Comparison of ENCODE assay signal across 2 mouse cellular contexts in genomic region chr10:128895437-128895836, GRCm38 (mm10).
TF ChIP-seq lines count a peak whose summit lies in the region.

No protein-coding gene starts in this region.

TF ChIP-seq in C2C12, 6 proteins besides CTCF, POLR2A, EP300 and RAD21 (continued from another document):
- TF ChIP-seq MYOG (IDR thresholded peaks at IDR 0.05; ENCODE audit: control insufficient read depth, extremely low read depth, insufficient read length) (no peak), MYOD1 (IDR thresholded peaks at IDR 0.05; ENCODE audit: control insufficient read depth, insufficient read length, low read depth) (no peak), MAX (IDR thresholded peaks at IDR 0.05) (no peak), USF1 (IDR thresholded peaks at IDR 0.05; ENCODE audit: low read depth) (no peak), FOSL1 (IDR thresholded peaks at IDR 0.05; ENCODE audit: insufficient read depth, low read length, poor library complexity, severe bottlenecking) (no peak)
TF ChIP-seq in C2C12: peak in this region for 0.

TF ChIP-seq in myocyte, 11 proteins besides CTCF, POLR2A, EP300 and RAD21:
- no peak for TF ChIP-seq POLR2AphosphoS2 (IDR thresholded peaks at IDR 0.05; ENCODE audit: insufficient read length, low read depth)
- TF ChIP-seq TCF12 (IDR thresholded peaks at IDR 0.05; ENCODE audit: insufficient read depth, poor library complexity, severe bottlenecking), result no peak
- TF ChIP-seq CEBPB (IDR thresholded peaks at IDR 0.05; ENCODE audit: insufficient read depth, poor library complexity, severe bottlenecking), result no peak
- no peak for TF ChIP-seq USF1 (IDR thresholded peaks at IDR 0.05; ENCODE audit: low read depth)
- TF ChIP-seq MAX (IDR thresholded peaks at IDR 0.05; ENCODE audit: low read depth), result no peak
- no peak for TF ChIP-seq E2F4 (IDR thresholded peaks at IDR 0.05; ENCODE audit: insufficient read depth)
- no peak for TF ChIP-seq SRF (IDR thresholded peaks at IDR 0.05; ENCODE audit: control insufficient read depth, insufficient read length, low read depth)
- no peak for TF ChIP-seq REST (IDR thresholded peaks at IDR 0.05; ENCODE audit: insufficient read depth, insufficient read length)
- TF ChIP-seq MYOD1 (IDR thresholded peaks at IDR 0.05; ENCODE audit: control insufficient read depth in 1 of 3, insufficient read length in 2 of 3, low read depth in 2 of 3), result no peak
- TF ChIP-seq MYOG (IDR thresholded peaks at IDR 0.05; ENCODE audit: control insufficient read depth in 1 of 3, insufficient read depth in 1 of 3, insufficient read length in 2 of 3, low read depth in 2 of 3), result no peak
- TF ChIP-seq TCF3 (IDR thresholded peaks at IDR 0.05; ENCODE audit: insufficient read length, low read depth), result no peak
